ENCODE assay signal across 20 mouse cellular contexts in genomic region chr17:5262788-5263187, GRCm38 (mm10).
DNase-seq lines count a peak whose midpoint lies in the region; ATAC-seq lines count a peak whose summit lies in the region.
"Had no signal": no experiment of that assay in that cellular context is flagged by ENCODE, and none has a peak within 500 bp of the region (broad histone marks: within the 10 kb centered on the region; RNA-seq: fewer than 3 reads in every experiment).

No protein-coding gene starts in this region.

- no peak overlapping the region for H3K9ac ChIP-seq in liver, embryonic 13.5 days
- H3K9ac ChIP-seq: embryonic facial prominence, embryonic 15.5 days; forebrain, postnatal 0 days; hindbrain, embryonic 13.5 days had no signal

- H3K36me3 ChIP-seq in liver, embryonic 13.5 days: peaks cover 14% of the 10 kb centered on the region

- no peaks in the 10 kb centered on the region for H3K27me3 ChIP-seq in liver, embryonic 13.5 days
- H3K27me3 ChIP-seq: embryonic facial prominence, embryonic 15.5 days; hindbrain, embryonic 13.5 days had no signal

- ATAC-seq in liver, embryonic 13.5 days (ENCODE audit: low read depth): 0 out of 2 replicates have a peak, but pooled peaks have one; percentile 16
- peak; percentile 53 for ATAC-seq in megakaryocyte-erythroid progenitor cell, adult 5-6 weeks (replicated peaks; ENCODE audit: low FRiP score, low TSS enrichment, poor library complexity, severe bottlenecking)
- ATAC-seq: CD4-positive, CD25-positive, alpha-beta regulatory T cell, adult 4 months; forebrain, embryonic 14.5 days; hindbrain, embryonic 16.5 days had no signal

- H3K4me2 ChIP-seq in liver, embryonic 13.5 days: no peak overlapping the region
- H3K4me2 ChIP-seq: embryonic facial prominence, embryonic 15.5 days; heart, embryonic 11.5 days; hindbrain, embryonic 13.5 days had no signal

- H3K27ac ChIP-seq in liver, embryonic 13.5 days: no peak overlapping the region
- H3K27ac ChIP-seq: embryonic facial prominence, embryonic 15.5 days; hindbrain, embryonic 10.5 days had no signal

- intact Hi-C loops in heart, postnatal 14 days (cut with DNase I): no loop called here

- WGBS in liver, embryonic 13.5 days (ENCODE audit: insufficient replicate concordance): 55% methylated on average over 4 of the region's 4 CpGs

- H3K9me3 ChIP-seq in liver, embryonic 13.5 days (replicated peaks): no peaks in the 10 kb centered on the region
- H3K9me3 ChIP-seq: embryonic facial prominence, embryonic 15.5 days; hindbrain, embryonic 10.5 days; hindbrain, embryonic 13.5 days had no signal

- peaks cover 23% of the 10 kb centered on the region for H3K4me1 ChIP-seq in liver, embryonic 13.5 days (replicated peaks)

- no peak overlapping the region for H3K4me3 ChIP-seq in liver, embryonic 13.5 days (replicated peaks)
- H3K4me3 ChIP-seq: embryonic facial prominence, embryonic 15.5 days; hindbrain, embryonic 10.5 days; hindbrain, embryonic 13.5 days had no signal

- peak; percentile 89 for DNase-seq in heart, adult 11 months
- DNase-seq in heart, postnatal 14 days: no peak
- DNase-seq in liver, embryonic 13.5 days: no peak
- no peak for DNase-seq in liver
- no peak for DNase-seq in urinary bladder, postnatal 14 days (ENCODE audit: low spot score)
- DNase-seq: adrenal gland, adult 2 months; cerebellum, adult 11 months; cerebellum, adult 2 months; cerebellum, postnatal 10 days; cerebellum, postnatal 36 days; embryo, embryonic 11 days; forebrain, postnatal 0 days had no signal
